Mouse (Mus musculus) thymus, postnatal 0 days (tissue): ENCODE measurements around the gene Pter. TPM values are rescaled to one million over a fixed set of nuclear protein-coding genes. Genes with fewer than 3 reads are reported as not detected.
A peak's percentile ranks its signal among the peaks of the same experiment; 100 is the strongest.

Source experiments
- DNase-seq: peaks from one replicate; pipeline ENCODE4 v3.0.0-alpha.2; 2015; ENCODE audit warnings: low spot score
- polyA plus RNA-seq: library from polyadenylated mRNA; unstranded; fragments of >200 nt; fragmentation: Nextera tagmentation; extraction: Ambion mirVana; gene quantifications from 2 replicates; pipeline ENCODE4 v1.2.1, GENCODE M21; 2015

Pter gene
- polyA plus RNA-seq: 6.8 and 7.9 TPM in 2 replicates

DNA sequence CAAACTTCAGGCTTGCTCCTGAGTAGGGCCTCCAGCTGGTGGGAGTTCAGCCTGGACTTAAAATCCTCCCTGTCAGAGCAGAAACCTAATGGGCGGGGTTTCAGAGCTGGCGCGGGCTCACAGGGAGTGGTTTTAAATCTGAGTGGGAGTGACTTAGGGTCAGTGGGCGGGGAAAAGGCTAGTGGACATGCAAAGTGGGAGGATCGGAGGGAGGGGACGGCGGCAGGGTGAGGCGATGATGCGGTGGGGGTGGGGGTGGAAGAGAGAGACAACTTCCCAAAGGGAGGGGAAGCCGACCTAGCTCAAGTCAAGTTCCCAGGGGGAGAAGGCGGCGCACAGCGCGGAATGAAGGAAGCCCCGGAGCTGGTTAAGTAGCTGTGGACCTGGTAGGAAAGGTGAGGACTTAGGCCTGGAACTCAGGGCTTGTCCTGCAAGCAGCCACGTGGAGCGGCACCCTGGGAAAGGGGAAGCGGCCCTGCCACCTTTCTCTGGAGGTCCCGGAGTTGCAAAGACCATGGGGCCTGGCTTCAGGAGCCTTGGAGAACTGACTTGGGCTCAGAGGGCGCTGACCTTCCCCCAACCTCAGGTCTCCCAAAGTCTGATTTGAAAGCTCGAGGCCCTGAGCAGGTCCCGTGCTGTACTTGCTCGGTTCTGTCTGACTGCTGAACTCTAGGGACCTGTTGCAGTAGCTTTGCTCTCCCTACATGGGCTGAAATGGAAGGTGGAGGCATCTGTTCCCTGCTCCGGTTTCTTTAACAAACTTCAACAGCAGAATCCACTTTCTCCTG, at the start of gene Pter:
Pter (plus strand) TSS at position 238 of the 788 bp plus-strand sequence.
- DNase-seq: peak; percentile 80

DNA sequence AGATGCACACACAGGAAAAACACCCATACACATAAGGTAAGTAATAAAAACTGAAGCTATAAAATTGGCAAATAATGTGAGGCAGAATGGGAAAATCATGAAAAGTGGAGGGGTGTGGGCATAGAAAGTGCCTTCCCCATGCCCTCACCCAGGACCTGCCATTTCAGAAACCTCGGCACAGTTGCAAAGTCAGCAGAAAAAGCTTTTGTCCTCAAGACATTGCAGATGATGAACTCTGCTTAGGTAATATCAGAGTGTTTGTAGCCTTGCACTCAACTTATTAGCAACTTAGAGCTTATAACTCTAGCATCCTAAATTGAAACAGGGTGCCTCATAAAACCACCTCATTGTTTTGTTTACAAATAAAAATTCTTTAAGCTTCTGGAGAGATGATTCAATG, 49.6 kb upstream of the Pter start:
- DNase-seq: no peak

DNA sequence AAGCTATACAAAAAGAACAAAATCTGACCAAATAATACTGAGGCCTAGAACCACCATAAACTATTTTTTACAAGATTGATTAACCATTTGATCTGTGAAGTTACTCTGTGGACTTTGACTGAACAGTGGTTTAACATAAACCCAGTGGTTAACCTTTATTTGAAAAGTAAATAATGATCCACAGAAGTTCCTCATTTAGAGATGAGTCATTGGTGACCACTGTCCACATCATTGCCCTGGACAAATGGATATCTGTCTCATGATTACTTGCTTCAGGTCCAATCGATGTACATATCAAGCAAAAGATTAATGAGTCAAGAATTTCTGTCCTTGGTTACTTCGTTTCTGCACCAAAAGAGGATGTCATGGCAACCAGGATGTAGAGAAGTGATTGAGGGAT, 44.3 kb upstream of the Pter start:
- DNase-seq: no peak

DNA sequence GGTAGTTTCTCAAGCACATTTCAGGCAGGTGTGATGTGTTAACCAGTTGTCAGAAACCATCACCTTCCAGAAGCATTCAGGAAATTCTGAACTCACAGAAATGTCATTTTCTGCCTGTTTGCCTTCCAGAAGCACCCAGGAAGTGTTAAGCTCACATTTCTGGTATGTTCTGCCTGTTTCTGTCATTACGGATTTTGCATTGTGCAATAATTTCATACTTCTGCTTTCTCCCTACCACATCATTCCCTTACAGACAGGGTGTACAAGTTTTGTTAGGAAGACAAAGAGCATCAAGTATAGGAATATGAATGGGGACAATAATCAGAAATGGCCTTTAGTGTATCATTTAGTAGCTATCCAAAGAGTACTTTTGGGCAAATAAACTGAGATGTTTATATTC, 42.8 kb upstream of the Pter start:
- DNase-seq: no peak

DNA sequence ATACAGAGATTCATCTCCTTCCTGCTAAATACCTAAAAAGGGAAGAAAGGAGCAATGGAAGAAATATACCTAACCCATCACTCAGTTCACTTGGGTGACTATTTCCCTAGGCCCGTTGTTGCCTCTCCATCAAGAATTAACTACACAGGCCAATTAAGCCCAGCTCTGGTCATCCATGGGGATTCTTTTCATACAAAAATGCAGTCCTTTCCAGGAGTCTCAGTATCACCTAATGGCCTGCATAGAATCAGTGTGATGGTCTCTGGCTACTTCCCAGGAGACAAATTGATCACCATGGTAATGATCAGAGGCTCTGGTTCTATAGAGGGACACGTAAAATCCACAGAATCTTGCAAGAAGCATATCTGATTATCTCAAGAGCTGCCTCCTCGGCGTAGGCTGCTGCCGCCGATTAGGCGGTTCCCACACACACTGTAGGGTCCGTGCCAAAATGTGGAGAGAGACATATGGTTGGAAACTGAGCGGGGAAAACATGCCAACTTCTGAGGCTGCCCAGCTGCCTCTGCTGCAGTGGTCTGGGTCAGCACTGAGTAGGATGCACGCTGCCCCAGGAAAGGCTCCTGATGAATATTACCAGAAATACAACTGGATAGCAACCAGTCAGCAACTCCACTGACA, 40.4 kb upstream of the Pter start:
- DNase-seq: no peak

DNA sequence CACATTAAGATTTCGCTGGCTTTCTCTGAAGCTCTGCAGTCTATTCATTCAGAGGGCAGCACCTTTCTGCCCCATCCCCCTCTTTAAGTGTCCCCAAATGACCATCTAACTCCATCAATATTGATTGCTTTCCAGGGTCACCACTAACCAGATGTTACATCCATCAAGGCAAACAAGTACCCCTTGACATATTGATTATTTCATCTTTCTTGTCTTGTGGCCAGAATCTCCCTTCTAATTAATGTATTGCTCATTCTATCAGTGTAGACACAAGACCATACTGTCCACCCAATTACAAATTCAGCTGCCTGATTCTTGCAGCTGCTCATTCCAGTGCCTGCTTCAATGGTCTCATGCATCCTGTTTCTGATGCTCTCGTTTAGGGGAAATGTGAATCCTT, 36.8 kb upstream of the Pter start:
- DNase-seq: no peak

DNA sequence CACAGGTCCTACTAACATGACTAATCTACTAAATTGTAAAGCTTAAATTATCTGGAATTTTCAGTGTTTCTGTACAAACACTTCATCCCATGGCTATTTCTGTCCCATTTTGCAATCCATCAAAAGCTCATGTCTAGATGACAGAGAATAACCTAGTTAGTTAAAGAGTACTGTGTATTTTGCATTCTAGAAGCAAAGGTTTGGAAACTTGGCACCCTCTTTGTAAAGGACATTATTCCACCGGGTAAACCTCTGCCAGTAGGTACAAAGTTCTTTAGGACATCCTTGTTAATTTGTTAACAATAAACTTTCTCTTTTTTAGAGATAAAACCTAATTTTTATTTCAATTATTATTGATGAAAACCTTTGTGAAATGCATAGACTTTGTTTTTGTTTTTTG, 18.1 kb upstream of the Pter start:
- no peak for DNase-seq

DNA sequence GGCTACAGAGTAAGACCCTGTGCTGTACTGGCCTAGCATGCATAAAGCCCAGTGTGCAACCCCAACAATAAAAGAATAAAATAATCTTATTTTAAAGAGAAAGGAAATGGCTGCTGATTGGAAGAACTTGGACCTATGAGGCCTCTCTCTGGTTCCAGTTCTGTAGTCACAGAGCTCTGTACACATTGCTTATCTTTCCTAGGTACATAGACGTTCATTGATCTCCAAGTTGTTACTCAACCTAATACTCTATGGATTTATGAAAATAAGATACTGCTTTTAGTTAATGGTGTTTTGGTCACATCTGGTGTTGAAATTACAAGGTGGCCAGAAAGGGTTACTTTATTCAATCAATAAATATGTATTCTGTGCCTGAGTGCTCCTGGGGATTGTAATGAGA, 1.8 kb downstream of the Pter start:
- no peak for DNase-seq

DNA sequence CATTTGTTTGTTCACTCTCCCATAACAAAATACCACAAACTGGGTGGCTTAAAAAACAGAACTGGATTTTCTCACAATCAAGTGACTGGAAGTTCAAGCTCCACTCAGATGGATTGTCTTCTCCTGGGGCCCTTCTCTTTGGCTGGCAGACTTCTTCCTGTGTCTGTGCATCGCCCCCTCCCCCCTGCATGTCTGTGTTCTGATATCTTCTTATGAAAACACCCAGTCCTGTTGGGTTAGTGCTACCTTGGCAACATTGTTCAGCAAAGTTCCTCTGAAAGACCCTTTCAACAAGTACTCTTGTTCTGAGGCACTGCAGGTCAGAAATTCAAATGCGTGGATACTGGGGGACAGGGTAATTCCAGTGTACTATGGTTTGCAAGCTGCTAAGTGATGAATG, 6.5 kb downstream of the Pter start:
- DNase-seq: no peak

DNA sequence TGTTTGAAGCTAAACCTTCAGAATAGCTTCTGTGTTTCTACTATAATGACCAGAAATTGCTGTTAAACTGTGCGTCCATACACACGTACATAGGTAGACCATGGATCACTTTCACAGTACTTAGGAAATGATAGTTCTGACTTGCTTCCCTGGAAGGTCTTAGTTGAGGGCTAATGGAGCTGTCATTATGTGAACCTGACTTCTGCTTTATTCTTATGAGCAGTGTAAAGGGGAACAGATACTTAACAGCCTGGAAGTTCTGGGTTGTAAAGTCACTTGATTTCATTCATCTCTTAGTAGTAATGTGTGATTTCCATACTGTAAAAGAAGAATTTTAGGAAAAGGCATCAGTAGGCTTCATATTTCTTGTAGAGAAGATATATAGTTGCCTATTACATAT, 10.1 kb downstream of the Pter start:
- DNase-seq: no peak

DNA sequence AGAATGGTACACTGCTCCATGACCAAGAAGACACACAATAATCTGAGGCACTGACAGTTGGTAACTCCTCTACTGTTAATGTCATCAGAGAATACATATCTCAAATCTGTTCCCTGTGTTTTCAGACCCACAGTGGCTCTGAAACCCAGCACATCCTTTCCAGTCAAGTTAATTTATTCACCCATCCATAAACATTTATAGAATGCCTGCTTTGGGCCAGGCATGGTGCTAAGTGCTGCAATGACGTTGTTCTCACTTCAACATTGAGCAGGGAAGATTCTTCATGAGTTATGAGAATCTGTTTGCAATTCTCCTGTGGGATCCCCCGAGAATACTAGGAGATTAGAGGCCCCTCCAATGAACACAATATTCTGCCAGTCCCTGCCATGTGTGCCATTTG, 11.4 kb downstream of the Pter start:
- DNase-seq: no peak

DNA sequence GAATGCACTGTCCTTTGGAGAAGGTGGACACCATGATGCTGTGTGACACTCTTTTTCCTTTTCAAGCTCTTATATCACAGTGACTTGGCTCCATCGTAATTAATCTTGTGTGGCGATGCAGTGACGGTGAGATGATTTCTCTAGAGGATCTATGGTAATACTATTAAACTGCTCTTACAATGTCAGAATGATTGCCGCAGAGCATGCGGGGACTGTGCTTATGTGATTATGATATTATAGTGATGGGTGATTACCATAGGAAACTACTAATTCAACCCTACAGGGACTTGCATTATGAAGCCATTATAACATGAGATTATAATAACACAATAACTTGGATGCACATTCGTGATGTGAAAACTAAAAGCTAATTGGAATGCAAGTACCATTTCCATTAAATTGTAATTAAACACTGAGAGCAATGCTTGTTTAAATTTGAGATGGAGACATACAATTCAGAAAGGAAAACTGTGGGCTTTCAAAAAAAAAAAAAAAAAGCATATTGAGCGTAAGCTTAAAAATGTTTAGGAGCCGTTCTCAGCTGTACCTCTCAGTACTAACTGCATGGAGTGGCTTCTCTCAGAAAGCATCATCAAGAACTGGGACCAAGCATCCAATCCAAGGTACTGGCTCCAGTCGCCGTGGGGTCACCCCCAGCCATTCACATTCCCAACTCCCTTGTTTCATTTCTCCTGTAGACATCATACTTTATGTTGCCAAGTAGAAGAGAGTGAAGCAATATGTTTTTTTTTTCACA, 13.8 kb downstream of the Pter start:
- DNase-seq: no peak

DNA sequence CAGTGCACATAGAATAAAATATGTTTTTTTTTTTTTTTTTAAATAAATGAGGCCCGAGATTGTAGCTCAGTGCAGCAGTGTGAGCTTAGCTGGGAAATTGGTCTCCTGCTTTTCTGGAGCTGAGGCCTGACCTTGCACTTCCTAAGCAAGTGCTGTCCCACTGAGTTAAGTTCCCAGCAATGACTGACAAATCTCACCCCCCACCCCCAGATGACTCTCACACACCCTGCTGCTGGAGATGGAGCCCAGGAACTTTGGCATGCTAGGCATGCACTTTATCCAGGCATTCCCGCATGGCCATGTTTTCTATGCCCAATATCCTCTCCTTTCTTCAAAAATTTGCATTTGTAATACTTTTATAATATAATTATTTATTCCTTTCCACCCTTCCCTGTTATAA, 14.8 kb downstream of the Pter start:
- DNase-seq: no peak

DNA sequence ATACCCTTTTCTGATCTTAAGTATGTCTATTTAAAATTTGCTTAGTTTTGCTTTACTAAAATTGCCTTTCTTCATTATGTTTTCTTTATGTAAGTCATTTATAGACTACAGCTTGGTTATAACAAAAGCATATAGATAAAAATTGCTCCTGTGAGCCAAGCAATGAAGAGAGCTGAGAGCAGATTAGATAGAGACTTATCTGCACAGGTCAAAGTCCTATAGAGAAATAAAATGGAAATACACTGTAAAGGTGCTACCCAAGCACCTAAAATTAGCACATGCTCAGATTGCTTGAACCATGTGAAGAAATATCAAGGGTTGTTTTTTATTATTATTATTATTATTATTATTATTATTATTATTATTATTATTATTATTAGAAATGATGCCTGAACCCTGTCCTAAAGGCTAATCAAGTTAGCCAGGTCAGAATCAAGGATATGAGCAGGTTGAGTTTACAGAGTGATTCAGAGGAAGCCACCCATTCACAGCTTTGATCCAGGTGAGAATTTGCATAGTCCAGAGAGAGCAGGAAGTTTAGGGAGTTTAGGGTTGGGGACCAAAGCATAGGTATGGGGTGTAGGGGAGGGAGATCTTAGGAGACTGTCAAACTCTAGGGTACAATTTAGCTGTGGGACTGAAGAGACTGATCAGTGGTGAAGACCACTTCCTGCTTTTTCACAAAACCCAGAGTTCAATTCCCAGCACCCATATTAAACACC, 33.0 kb downstream of the Pter start:
- no peak for DNase-seq

DNA sequence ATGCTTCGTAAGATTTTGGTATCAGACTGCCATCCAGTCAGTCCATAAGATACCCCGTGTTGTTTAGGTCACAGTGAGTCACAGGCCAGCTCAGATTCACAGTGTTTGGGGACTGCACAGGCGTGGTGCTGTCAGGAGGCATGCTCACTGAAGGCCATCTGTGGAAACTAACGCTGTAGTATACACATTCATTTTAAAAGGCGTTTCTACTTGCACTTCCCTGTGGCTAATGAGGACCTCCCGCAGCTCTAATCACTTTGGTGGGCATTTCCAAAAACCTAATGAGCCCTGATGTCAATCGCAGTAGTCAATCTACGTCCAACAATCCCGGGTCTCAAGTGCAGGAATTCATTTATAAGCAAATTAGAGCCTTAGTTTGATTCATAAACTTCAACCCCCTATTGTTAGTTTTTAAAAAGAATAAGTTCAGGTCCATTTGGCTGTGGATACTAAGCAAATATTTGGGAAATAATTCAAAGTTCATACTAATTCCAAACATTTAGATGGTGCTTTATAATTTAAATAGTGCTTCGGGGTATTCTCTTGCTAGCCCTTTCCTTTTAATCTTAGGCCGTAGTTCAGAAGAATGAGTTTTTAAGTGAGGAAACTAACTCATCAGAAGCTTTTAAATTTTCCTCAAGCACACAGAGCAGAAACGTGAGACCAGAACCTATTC, 46.3 kb downstream of the Pter start:
- DNase-seq: no peak

DNA sequence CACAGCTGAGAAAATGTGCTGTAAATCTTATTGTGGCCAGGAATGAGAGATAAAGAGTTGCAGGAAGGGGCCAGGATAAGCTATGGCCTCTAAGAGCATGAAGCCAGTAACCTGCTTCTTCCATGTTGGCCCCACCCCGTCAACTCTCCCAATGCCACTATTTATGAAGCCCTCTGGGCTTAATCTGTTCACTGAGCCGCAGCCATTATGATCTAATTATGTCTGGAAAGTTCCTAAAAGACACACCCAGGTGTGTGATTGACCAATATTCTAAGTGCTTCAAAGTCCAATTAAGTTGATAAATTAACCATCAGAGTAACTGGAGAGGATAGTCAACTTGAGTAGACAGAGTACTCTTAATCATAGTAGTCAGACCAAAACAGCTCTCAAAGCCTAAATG, 49.9 kb downstream of the Pter start:
- no peak for DNase-seq

DNA sequence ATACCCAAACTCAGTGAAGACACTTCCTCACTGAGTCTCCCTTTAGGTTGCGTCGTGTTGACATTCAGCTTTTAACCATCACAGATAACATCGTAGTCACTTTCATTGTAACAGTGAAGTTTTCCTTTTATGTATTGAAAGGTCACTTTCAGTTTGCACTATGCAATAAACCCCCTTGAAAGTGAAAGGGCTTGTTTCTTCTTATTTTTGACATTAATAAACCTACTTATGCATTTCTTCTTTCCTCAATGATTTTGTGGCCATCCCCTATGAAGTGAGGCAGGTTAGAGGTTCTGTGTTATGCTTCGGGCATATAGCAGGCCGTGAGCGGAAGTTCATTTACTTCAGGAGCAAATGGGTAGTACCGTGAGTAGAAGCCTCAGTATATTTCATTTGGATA, 53.5 kb downstream of the Pter start:
- no peak for DNase-seq

DNA sequence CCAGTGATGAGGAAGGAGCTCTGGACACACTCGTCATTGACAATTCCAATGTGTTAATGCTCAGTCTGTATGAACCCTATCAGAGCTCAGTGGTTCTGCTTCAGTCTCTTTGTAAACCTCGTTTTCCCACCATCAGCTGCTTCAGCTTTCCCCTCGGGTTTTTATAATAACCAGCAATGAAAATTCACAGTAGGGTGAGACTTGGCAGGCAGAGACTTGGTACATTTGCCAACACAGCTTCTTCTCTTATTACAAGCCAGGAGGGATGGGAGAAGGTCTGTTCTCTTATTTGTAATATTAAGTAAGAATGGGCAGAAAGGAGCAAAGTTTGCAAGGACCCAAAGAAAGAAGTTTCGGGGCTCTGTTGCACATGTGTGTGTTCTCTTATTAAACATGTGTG, 54.9 kb downstream of the Pter start:
- DNase-seq: no peak

DNA sequence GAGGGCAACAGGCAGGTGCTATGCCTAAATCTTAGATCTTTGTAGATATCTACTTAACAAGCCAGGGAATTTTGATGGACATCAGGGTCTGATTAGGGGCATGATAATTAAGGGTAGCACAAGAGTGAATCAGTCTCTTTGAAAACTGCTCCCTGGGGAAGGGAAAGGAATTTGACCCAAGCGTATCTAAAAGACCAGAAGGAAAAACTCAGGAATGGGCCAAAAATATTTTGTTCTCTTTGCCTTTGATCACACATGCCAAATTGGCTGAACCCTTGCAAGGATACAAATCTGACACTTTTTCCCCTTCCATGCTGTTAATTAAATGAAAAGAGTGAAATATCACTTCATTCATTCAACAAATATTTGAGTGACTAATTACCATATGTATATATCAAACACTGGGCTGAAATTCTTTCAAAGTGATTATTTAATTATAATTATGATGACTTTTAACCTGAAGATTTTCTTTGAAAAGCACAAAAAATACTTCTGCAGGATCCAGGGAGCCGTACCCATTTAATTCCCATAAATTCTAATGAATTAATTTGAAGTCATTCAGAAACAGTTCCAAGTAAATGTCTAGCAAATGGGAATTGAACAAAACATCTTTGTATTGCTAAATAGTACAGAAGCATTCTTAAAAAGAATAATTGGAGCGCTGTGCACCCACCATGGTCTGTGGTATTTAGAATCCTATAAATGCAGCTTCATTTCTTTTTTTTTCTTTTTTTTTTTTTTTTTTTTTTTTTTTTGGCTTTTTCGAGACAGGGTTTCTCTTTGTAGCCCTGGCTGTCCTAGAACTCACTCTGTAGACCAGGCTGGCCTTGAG, 61.3 kb downstream of the Pter start:
- no peak for DNase-seq

DNA sequence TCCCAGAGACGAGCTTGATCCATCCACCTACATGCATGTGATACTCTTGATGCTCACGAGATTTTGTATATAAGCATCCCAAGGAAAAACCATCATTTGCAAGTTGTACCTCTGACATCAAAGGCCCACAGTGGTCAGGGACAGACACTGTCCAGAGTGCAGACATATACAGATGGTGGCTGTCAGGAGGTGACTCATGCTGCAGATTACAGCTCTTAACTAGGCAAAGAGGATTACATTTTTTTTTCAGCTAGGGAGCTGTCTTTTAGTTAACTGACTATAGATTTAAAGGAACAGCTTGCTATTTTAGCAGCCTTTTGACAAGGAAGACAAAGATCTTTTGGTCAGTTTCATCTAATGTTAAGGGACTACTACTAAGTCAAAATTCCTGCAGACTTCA, 76.2 kb downstream of the Pter start:
- DNase-seq: no peak
